Mouse (Mus musculus) limb, embryonic 14.5 days (tissue): Measurements from ENCODE around the gene Slamf1. TPM values are rescaled to one million over a fixed set of nuclear protein-coding genes. Genes with fewer than 3 reads are reported as not detected.

Experiments
- ATAC-seq: fragments of 200-750 bp; cut with Nextera tagmentation; 2 replicates; pipeline ENCODE4 v1.8.0; 2017; ENCODE audit warnings: low read depth, moderate number of reproducible peaks, moderate TSS enrichment; ENCODE audit not compliant: low FRiP score
- DNase-seq: peaks from one replicate; pipeline ENCODE4 v3.0.0-alpha.2; 2015; ENCODE audit warnings: low spot score
- H3K27ac ChIP-seq: fragments of 300-500 bp; sonication (generic); replicated peaks from 2 replicates; pipeline ENCODE4 v1.5.1; 2014; ENCODE audit warnings: low read depth, mild to moderate bottlenecking, low read length, moderate library complexity, mixed read lengths
- H3K27me3 ChIP-seq: fragments of 300-500 bp; sonication (generic); 2 replicates; pipeline ENCODE4 v1.6.1; 2014; ENCODE audit warnings: low read length, mixed read lengths; ENCODE audit not compliant: control insufficient read depth, insufficient read depth
- H3K36me3 ChIP-seq: fragments of 300-500 bp; sonication (generic); 2 replicates; pipeline ENCODE4 v1.6.1; 2014; ENCODE audit warnings: mild to moderate bottlenecking, low read length, moderate library complexity, mixed read lengths; ENCODE audit not compliant: control insufficient read depth, insufficient read depth
- H3K4me1 ChIP-seq: fragments of 300-500 bp; sonication (generic); 2 replicates; pipeline ENCODE4 v1.6.1; 2014; ENCODE audit warnings: antibody characterized with exemption, low read length, mixed read lengths; ENCODE audit not compliant: control insufficient read depth, insufficient read depth
- H3K4me2 ChIP-seq: fragments of 300-500 bp; sonication (generic); replicated peaks from 2 replicates; pipeline ENCODE4 v1.6.1; 2014; ENCODE audit warnings: low read depth, mild to moderate bottlenecking, low read length, moderate library complexity; ENCODE audit not compliant: severe bottlenecking
- H3K4me3 ChIP-seq: fragments of 300-500 bp; sonication (generic); replicated peaks from 2 replicates; pipeline ENCODE4 v1.5.1; 2014; ENCODE audit warnings: low read length
- H3K9ac ChIP-seq: fragments of 300-500 bp; sonication (generic); 2 replicates; pipeline ENCODE4 v1.6.1; 2014; ENCODE audit warnings: mild to moderate bottlenecking, low read depth, low read length, moderate library complexity; ENCODE audit not compliant: severe bottlenecking
- H3K9me3 ChIP-seq: fragments of 300-500 bp; sonication (generic); 2 replicates; pipeline ENCODE4 v1.6.1; 2016; ENCODE audit warnings: low read length; ENCODE audit not compliant: control insufficient read depth
- POLR2A ChIP-seq: fragments of 200-500 bp; IDR thresholded peaks from 2 replicates; pipeline ENCODE4 v1.8.0; 2012; ENCODE audit warnings: inconsistent platforms, mild to moderate bottlenecking, moderate library complexity, borderline replicate concordance; ENCODE audit not compliant: insufficient read depth, insufficient read length; ENCODE audit errors: extremely low read depth
- WGBS: fragments of 180-500 bp; shearing (Covaris S2); extraction: QIAGEN DNeasy Blood & Tissue Kit; methylation state at CpG from one replicate; pipeline ENCODE4 v1.1.7; 2014; 5-methylcytosine and 5-hydroxymethylcytosine counted together
- polyA plus RNA-seq, 2 experiments: library from polyadenylated mRNA; depleted of rRNA in 1 of 2; stranded (reverse) in 1 of 2; unstranded in 1 of 2; fragments of >200 nt; fragmentation: Nextera tagmentation in 1 of 2; extraction: Ambion mirVana in 1 of 2; gene quantifications; 2 replicates each; pipeline versions ENCODE4 v1.2.1 to v1.2.3; 2012 to 2014

Slamf1 gene
- polyA plus RNA-seq, 2 experiments: 0.08 to 0.10 TPM

GRCm38 (mm10) chr1:171845035-171845754 is 78.3 kb downstream of the Slamf1 start:
- ATAC-seq (no peak), DNase-seq (no peak)
- no peak overlapping the region for H3K4me3 ChIP-seq
- no peaks in the 10 kb centered on the region for H3K27me3 ChIP-seq
- TF ChIP-seq POLR2A: no peak
- H3K9ac ChIP-seq: no peak overlapping the region
- 83% methylated on average over 5 of the region's 5 CpGs for WGBS
- no peaks in the 10 kb centered on the region for H3K36me3 ChIP-seq
- H3K4me2 ChIP-seq: no peak overlapping the region
- no peaks in the 10 kb centered on the region for H3K4me1 ChIP-seq
- no peak overlapping the region for H3K27ac ChIP-seq
- H3K9me3 ChIP-seq: no peaks in the 10 kb centered on the region

- no peak overlapping the region for H3K4me2 ChIP-seq
- H3K27me3 ChIP-seq: no peaks in the 10 kb centered on the region
- no peak overlapping the region for H3K27ac ChIP-seq
- H3K9me3 ChIP-seq: no peaks in the 10 kb centered on the region
- H3K4me3 ChIP-seq: no peak overlapping the region
- DNase-seq (no peak), ATAC-seq (no peak)
- no peaks in the 10 kb centered on the region for H3K4me1 ChIP-seq
- no peak for TF ChIP-seq POLR2A
- H3K9ac ChIP-seq: no peak overlapping the region
- no peaks in the 10 kb centered on the region for H3K36me3 ChIP-seq
Observed at GRCm38 (mm10) chr1:171848201-171848600, 81.3 kb downstream of the Slamf1 start.

- no peak for TF ChIP-seq POLR2A
- no peak overlapping the region for H3K27ac ChIP-seq
- H3K4me1 ChIP-seq: no peaks in the 10 kb centered on the region
- H3K9me3 ChIP-seq: no peaks in the 10 kb centered on the region
- H3K36me3 ChIP-seq: no peaks in the 10 kb centered on the region
- H3K4me2 ChIP-seq: no peak overlapping the region
- ATAC-seq (no peak), DNase-seq (no peak)
- no peak overlapping the region for H3K4me3 ChIP-seq
- 76% methylated on average over 4 of the region's 4 CpGs for WGBS
- no peak overlapping the region for H3K9ac ChIP-seq
- no peaks in the 10 kb centered on the region for H3K27me3 ChIP-seq
Observed at GRCm38 (mm10) chr1:171848757-171849156, 81.8 kb downstream of the Slamf1 start.

- no peak for DNase-seq
Observed at GRCm38 (mm10) chr1:171849454-171849853, 82.5 kb downstream of the Slamf1 start.

More at GRCm38 (mm10) chr1:171849454-171849853, 82.5 kb downstream of the Slamf1 start:
- H3K4me1 ChIP-seq: no peaks in the 10 kb centered on the region
- no peaks in the 10 kb centered on the region for H3K27me3 ChIP-seq
- no peak overlapping the region for H3K27ac ChIP-seq
- TF ChIP-seq POLR2A: no peak
- no peaks in the 10 kb centered on the region for H3K9me3 ChIP-seq
- H3K4me2 ChIP-seq: no peak overlapping the region
- H3K9ac ChIP-seq: no peak overlapping the region
- 81% methylated on average over 5 of the region's 5 CpGs for WGBS
- H3K36me3 ChIP-seq: no peaks in the 10 kb centered on the region
- no peak for ATAC-seq
- H3K4me3 ChIP-seq: no peak overlapping the region

Other genes with a start within 250 kb of the Slamf1 start
- 0.05 TPM in 1 of 2 replicates, not detected in the other for gene Itln1, start 231.8 kb upstream of the Slamf1 start, polyA plus RNA-seq (2012; rRNA removed)
- gene Itln1, start 231.8 kb upstream of the Slamf1 start, polyA plus RNA-seq (2014; fragmentation: Nextera tagmentation; extraction: Ambion mirVana): not detected in 2 replicates
- 0.03 and 0.06 TPM in 2 replicates for gene Cd244a, start 207.9 kb upstream of the Slamf1 start, polyA plus RNA-seq (2012; rRNA removed)
- 0.39 TPM in 1 of 2 replicates, not detected in the other for gene Cd244a, start 207.9 kb upstream of the Slamf1 start, polyA plus RNA-seq (2014; fragmentation: Nextera tagmentation; extraction: Ambion mirVana)
- gene Ly9, start 159.7 kb upstream of the Slamf1 start, polyA plus RNA-seq (2012; rRNA removed): 0.69 and 0.82 TPM in 2 replicates
- 0.12 and 0.18 TPM in 2 replicates for gene Ly9, start 159.7 kb upstream of the Slamf1 start, polyA plus RNA-seq (2014; fragmentation: Nextera tagmentation; extraction: Ambion mirVana)
- gene Slamf7, start 114.1 kb upstream of the Slamf1 start, polyA plus RNA-seq (2012; rRNA removed): 0.09 and 0.27 TPM in 2 replicates
- 0.18 and 0.21 TPM in 2 replicates for gene Slamf7, start 114.1 kb upstream of the Slamf1 start, polyA plus RNA-seq (2014; fragmentation: Nextera tagmentation; extraction: Ambion mirVana)
- 2.3 and 2.4 TPM in 2 replicates for gene Cd48, start 85.1 kb upstream of the Slamf1 start, polyA plus RNA-seq (2012; rRNA removed)
- 5.0 and 5.4 TPM in 2 replicates for gene Cd48, start 85.1 kb upstream of the Slamf1 start, polyA plus RNA-seq (2014; fragmentation: Nextera tagmentation; extraction: Ambion mirVana)
- 1.2 and 1.7 TPM in 2 replicates for gene Cd84, start 72.6 kb downstream of the Slamf1 start, polyA plus RNA-seq (2012; rRNA removed)
- gene Cd84, start 72.6 kb downstream of the Slamf1 start, polyA plus RNA-seq (2014; fragmentation: Nextera tagmentation; extraction: Ambion mirVana): 2.3 and 2.8 TPM in 2 replicates
- gene Gm10521, start 128.5 kb downstream of the Slamf1 start, polyA plus RNA-seq (2012; rRNA removed): 0.16 and 0.18 TPM in 2 replicates
- gene Gm10521, start 128.5 kb downstream of the Slamf1 start, polyA plus RNA-seq (2014; fragmentation: Nextera tagmentation; extraction: Ambion mirVana): not detected in 2 replicates
- 0.04 and 0.11 TPM in 2 replicates for gene Slamf6, start 150.4 kb downstream of the Slamf1 start, polyA plus RNA-seq (2012; rRNA removed)
- gene Slamf6, start 150.4 kb downstream of the Slamf1 start, polyA plus RNA-seq (2014; fragmentation: Nextera tagmentation; extraction: Ambion mirVana): 0.32 TPM in 1 of 2 replicates, not detected in the other